Mouse (Mus musculus) embryo, embryonic 10 days (tissue): Measurements from ENCODE around the gene Spn.

Experiments used
- DNase-seq: peaks from one replicate; pipeline ENCODE4 v3.0.0-alpha.2; 2015; ENCODE audit warnings: low spot score

The Spn gene

DNA sequence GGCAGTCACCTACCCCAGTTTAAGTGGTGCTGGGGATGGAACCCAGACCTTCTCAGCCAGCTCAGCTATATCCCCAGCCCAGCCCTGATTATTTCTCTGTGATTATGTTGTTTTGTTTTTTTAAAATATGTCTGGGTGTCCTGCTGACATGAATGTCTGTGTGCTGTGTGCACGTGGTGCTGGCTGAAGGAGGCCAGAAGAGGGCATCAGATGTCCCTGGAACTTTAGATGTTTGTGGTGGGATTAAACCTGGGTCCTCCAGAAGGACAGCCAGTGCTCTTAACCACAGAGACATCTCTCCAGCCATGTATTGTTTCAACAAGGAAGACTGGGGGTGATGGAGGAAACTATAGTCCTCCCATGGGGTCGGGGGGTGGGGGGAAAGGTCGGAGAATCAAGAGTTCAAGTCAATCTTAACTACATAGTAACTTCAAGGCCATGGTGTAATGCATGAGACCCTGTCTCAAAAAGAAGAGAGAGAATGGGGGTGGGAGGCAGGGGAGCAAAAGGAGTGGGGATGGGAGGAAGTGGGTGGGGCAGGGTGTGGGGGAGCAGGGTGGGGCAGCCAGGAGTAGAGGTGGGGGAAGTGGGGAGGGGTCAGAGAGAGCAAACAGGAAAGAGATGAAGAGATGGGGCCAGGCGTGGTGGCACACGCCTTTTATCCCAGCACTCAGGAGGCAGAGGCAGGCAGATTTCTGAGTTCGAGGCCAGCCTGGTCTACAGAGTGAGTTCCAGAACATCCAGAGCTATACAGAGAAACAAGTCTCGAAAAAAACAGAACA is 3.2 kb upstream of the Spn start:
- DNase-seq = no peak

DNA sequence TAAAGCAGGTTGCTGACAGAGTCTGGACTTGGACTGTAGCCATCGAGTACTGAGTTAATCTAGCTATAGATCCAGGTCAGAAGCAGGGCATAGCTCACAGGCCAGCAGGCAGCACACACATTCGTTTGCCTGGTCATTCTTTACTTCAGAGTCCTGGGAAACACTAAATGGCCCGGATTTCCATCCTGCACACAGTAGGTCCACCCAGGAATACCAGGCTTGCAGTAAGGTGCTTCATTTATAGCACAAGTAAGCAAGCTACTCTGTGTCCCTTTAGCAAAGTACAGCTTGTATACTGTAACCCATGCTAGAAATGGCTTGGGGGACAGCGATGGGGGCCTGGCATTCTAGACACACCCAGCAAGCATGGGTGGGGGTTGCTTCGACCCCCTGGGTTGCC is 1.9 kb upstream of the Spn start:
- DNase-seq = no peak

GRCm38 (mm10) chr7:127139100-127139499 is 1.5 kb upstream of the Spn start:
- DNase-seq = no peak

DNA sequence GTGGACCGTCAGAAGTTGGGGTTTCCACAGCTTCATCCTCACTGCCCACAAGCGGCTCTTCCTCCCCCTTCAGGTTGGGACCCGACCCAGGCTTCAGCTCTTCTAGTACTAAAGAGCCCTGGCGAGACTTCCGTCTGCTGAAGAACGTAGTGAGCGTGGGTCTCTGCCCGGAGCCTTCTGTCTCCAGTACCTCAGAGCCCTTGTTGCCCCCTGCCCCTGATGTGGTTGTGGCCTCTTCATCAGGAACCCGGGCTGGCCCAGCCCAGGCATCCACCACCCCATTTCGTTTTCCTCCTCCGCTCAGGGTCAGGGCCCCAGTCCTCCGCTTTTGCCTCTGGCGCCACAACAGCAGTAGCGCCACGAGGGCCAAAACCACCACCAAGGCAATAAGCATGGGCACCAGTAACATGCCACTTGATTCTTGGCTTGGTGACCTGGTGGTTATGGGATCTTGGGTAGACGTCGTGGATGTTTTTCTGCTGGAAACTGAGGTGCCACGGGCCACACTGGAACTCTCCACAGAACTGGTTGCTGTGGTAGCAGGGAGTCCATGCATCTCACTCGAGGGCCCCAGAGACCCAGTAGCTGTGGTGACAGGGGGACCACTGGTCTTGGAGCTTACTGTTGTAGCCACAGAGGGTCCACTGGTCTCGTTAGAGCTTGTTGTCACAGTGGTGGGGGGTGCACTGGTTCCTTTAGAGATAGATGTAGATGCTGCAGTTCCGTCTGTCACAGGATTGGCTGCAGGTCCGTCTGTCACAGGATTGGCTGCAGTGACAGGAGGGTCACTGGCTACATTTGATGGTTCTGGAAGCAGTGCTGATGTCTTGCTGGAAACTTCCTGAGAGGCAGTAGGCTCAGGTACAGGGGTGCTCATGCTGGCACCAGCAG is 1.2 kb downstream of the Spn start:
- no peak for DNase-seq

DNA sequence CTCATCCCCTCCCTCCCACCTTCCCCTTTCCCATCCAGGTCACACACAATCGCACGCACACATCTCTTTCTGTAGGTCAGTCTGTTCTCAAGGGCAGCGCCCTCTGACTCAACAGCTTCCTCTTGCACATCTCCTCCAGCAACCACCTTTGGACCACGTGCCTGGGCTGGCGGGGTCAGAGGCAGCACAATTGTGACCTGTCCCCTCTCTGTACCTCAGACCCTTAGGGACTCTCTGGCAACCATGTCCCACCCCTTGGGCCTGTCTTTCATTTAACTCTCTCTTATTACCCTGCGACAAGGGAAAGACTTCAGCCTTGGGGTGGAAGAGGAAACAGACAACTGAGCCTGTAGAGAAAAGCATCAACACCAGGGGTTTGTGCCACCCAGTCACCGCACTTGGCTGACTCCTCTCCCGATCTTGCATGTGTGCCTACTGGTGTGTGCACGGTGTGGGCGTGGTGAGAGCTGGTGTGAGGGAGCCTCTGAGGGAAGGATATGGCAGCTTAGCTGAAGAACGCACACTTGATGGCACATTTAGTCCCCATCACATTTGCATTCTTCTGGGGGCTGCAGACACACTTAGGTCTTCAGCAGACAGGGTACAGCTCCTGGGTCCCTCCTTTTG is 2.7 kb downstream of the Spn start:
- no peak for DNase-seq

DNA sequence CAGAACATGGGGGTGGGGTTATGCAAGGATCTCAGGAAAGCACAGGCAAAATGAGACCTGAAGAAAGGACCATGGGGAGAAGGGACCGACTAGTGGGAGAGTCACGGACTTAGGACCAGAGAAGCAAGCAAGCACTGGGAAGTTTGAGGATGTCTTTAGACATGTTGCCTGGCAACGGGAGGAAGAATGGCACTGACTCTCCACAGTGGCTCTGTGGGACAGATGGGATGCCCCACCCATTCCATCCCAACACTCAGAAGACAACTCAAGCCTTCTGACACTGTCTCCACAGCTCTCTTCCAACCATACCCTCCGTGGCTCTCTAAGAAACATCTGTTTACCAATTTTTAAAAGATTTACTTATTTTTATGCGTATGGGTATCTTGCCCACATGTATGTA is 4.5 kb downstream of the Spn start:
- peak; percentile 48 for DNase-seq

DNA sequence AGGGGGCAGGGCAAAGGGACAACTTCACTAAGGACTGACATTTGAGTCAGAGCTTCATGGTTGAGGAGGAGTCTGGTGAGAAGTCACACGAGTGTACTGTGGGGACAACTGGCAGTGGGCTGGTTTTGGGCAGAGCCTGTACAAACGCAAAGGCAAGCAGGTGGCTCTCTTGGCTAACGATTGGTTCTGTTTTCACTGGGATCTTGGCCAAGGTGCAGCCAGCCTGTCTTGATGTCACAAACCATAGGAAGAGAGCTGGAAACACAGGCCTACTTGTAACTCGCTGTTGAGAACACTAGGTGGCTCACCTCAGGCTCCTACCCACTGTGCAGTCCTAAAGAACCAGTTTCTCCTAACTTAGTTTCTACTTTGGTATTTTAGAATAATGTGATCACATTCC is 8.0 kb downstream of the Spn start:
- DNase-seq = peak; percentile 58

DNA sequence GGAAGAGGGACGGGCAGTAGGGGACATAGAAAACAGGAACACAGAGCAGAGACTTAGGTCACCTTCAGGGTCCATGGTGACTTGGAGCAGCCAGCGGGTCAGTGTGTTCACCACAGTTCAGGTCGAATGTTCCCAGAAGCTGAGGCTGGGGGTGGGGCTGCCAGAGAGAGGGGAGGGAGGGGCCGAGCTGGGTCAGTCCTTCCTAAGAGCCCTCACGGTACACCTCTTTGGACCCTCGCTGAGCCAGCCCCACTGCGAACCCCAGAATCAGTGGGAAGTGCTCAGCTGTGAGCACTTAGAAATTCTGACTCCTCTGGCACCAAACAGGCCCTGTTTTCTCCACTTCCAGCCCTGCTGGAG is 15.7 kb downstream of the Spn start, which contains the start of gene Qprt:
Gene Qprt (minus strand): TSS at position 316 of the 360 bp plus-strand sequence.
- DNase-seq = peak; percentile 39

GRCm38 (mm10) chr7:127121061-127121910 is 16.3 kb downstream of the Spn start:
- DNase-seq = peak; percentile 28

DNA sequence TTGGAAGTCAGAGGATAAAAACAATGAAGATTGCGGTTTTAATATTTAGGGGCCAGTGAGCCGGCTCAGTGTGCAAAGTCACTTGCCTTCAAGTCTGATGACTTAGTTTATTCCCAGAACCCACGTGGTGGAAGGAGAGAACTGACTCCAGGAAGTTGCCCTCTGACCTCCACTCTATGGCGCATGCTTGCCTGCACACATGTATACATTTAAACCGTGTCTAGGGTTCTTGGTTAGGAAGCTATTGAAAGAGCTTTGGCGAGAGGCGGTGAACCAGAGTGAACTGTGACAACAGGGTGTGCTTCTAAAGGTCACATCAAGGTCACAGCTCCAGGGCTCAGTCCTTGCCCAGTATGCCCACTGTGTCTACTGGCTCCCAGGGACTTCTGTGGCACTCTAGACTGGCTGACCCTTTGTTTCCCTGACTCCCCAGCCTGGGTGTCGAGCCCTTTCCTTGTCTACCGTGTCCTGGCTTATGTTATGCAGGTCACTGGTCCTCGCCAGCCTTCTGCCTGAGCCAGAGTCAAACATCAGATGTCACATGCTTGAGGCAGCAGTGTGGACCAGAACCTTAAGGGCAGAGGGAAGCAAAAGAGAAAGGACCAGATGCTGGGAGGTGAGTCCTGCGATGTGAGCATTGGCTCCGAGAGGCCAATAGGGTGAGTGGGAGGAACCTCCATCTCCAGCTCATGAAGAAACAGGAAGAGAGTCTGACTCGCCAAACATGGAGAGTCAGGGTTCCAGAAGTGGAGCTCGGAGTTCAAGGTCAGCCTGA is 18.8 kb downstream of the Spn start:
- peak; percentile 63 for DNase-seq

DNA sequence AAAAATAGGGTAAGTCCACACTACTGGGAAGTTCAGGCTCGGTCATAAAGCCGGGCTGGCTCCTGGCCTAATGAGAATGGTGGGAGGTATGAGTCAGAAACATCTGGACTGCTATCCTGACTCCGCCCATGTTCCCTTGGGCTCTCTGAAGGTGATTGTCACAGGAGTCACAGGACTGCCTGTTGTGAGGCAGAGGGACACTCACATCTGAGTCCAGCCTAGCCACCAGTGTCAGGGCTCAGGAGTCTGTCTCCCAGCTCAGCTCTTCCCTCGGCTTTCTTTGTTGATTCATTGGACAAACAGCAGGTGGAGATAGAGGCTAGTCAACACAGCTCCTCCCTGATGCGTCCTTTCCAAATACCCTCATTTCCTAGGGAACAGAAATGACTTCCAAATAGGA is 19.7 kb downstream of the Spn start:
- DNase-seq = peak; percentile 54

DNA sequence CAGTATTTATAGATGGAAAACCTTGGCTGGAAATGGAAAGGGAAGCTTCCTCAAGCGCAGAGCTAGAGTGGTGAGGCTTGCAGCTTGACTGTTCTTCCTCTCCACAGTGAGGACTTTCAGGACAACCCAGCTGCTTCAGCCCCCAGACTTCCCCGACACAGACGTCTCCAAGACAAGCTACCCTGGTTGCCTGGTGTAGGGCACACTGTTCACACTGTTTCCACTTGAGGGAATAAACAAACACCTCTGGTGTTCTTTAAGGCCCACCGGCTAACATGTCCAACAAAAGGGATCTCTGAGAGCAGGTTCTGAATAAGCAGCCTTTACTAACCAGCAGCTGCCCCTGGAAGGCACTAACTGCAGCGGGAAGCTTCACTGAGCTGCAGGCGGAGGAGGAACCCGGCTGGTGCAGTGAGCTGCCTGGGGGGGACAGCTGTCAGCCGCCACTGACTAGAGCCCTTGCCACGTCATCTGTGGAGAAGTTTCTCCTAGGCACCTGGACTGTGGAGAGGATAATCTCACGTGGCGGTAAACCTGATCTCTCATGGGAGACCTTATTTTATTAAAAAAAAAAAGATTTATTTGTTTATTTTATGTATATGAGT is 21.2 kb downstream of the Spn start:
- no peak for DNase-seq

DNA sequence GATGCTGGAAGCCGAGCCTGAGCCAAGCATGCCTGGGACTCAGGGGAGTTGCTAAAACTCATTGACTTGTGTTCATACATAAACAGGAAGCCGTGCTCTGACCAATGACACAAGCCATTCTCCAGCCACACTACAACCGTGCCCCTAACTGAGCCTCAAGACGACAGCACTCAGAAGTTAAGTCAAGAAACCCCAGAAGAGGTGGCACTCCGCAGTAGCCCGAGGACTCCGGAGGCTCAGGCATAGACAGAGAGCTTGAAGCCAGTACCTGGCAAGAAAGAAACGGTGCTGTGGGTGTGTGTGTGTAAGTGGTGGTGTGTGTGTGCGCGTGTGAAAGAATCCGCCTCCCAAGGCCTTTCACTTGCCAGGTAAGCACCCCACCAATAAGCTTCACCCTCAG is 22.7 kb downstream of the Spn start:
- no peak for DNase-seq

DNA sequence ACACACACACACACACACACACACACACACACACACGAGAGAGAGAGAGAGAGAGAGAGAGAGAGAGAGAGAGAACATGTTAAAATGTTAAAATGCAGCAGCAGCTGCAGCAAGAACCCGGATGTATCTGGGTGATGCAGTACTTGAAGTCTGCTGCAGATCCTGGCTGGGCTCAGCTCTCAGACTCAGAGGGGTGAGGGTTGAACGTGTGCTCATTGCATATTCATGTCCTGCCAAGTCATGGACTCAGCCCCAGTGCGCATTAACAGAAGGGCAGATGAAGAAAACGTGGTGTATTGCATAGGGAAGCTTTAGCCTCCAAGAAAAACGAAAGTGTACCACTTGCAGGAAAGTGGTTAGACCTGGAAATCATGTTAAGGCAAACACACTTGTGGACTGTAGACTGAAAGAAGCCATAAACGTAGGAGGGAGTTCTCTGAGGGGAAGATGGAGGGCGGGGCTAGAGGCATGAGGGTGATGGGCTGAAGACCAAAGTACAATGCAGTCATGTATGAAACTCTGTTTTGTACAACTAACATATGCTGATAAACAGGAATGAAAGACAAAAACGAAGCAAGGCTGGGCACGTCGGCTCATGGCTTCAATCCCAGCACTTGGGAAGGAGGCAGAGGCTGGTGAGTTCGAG is 23.9 kb downstream of the Spn start:
- DNase-seq = no peak

DNA sequence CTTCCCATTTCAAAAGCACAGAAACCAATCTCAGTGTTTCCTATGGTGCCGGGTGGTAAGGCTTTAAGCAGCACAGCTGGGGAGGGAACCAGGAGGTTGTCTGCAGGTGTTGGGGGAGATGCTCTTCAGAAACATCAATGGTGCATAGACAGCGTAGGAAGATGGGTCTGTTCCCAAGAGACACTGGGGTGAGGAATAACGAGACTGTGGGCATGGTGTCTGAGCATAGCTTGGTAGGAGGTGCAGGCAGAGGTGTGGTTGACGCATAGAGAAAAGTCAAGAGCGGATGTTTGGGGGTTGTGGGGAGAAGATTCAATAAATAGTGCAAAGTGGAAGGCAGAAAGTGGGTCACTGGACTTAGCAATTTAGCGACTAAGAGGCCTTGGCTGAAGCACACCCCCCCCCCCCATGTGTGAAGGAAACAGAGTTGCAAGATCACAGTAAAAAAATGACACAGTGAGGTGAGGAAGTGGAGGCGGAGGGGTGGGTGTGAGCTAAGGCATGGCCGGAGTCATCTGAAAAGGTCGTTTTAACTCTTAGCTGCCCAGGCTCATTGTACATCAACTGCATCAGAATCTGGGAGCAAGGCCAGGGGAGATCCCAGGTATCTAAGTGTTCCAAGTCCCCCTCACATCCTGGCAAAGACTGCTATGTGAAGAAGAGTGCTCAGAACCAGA is 24.6 kb downstream of the Spn start:
- DNase-seq = no peak

- no peak for DNase-seq
These were observed 25.3 kb downstream of the Spn start for GRCm38 (mm10) chr7:127112251-127112841.

GRCm38 (mm10) chr7:127111461-127111860 is 26.2 kb downstream of the Spn start:
- DNase-seq = peak; percentile 80

GRCm38 (mm10) chr7:127110239-127111007 is 27.2 kb downstream of the Spn start:
- DNase-seq = peak; percentile 89
